Mouse (Mus musculus): ENCODE measurements around the gene Aph1a. TPM values are rescaled to one million over a fixed set of nuclear protein-coding genes. Genes with fewer than 3 reads are reported as not detected.
"Not testable (repeated sequence)": the region's sequence is repeated elsewhere in the genome, so short reads cannot be mapped to it uniquely, and the experiment has no call there.

Aph1a gene
- polyA plus RNA-seq, 1 experiment from 2014 or later, result 30.1 TPM

DNA sequence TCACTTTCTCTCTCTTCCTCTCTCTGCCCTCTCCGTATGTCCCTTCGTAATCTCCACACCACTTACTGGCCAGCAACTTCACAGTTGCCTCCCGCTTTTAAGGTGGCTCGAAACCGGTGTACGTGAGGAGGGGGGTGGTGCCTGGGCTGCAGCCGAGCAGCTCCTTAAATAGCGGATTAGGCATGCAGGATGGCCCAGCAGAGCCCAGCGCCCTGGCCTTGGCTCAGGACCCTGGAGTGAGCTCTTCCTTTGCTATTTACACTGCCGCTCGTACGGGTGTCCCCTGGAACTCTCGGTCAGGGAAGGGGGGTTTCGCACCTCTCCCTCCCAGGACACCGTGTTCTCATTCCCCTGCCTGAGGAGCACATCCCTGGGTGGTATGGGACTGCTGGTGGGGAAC, 10.8 kb downstream of the Aph1a start, which contains the start of gene Car14:
Car14 (minus strand) TSS at position 124 of the 400 bp plus-strand sequence.
- Histone ChIP-seq H3K9me3 (ENCODE audit: control insufficient read depth, low read length) (no peaks in the 10 kb centered on the region), H3K27me3 (replicated peaks; ENCODE audit: control insufficient read depth, insufficient read depth, low read length) (peaks cover 5% of the 10 kb centered on the region), H3K9ac (ENCODE audit: low read depth, low read length) (peak within 1 kb of the TSS; percentile 50), H3K27ac (ENCODE audit: low read depth, low read length) (no peak within 1 kb of the TSS), H3K4me1 (ENCODE audit: control insufficient read depth, insufficient read depth, low read depth, low read length) (peaks cover 19% of the 10 kb centered on the region), H3K4me3 (ENCODE audit: low read length) (peak within 1 kb of the TSS; percentile 34), H3K36me3 (ENCODE audit: control insufficient read depth, insufficient read depth, low read length) (no peaks in the 10 kb centered on the region), H3K4me2 (ENCODE audit: low read length) (peak within 1 kb of the TSS; percentile 67)
- ATAC-seq, result peak; percentile 49; the same call in 1 of the 2 replicates
- under 1% methylated on average over 15 of the region's 15 CpGs for WGBS

- Histone ChIP-seq H3K4me3 (ENCODE audit: low read length) (peak overlapping the region; percentile 34), H3K9me3 (ENCODE audit: control insufficient read depth, low read length) (no peaks in the 10 kb centered on the region), H3K9ac (ENCODE audit: low read depth, low read length) (peak overlapping the region; percentile 50; the same call in 1 of the 2 replicates), H3K36me3 (ENCODE audit: control insufficient read depth, insufficient read depth, low read length) (no peaks in the 10 kb centered on the region), H3K4me2 (ENCODE audit: low read length) (peak overlapping the region; percentile 67), H3K27ac (ENCODE audit: low read depth, low read length) (no peak overlapping the region), H3K4me1 (ENCODE audit: control insufficient read depth, insufficient read depth, low read depth, low read length) (peaks cover 19% of the 10 kb centered on the region), H3K27me3 (replicated peaks; ENCODE audit: control insufficient read depth, insufficient read depth, low read length) (peaks cover 5% of the 10 kb centered on the region)
- ATAC-seq, result peak; percentile 24; the same call in 1 of the 2 replicates
- under 1% methylated on average over 18 of the region's 18 CpGs for WGBS
Measured at GRCm38 (mm10) chr3:95905146-95905939, 11.6 kb downstream of the Aph1a start.

DNA sequence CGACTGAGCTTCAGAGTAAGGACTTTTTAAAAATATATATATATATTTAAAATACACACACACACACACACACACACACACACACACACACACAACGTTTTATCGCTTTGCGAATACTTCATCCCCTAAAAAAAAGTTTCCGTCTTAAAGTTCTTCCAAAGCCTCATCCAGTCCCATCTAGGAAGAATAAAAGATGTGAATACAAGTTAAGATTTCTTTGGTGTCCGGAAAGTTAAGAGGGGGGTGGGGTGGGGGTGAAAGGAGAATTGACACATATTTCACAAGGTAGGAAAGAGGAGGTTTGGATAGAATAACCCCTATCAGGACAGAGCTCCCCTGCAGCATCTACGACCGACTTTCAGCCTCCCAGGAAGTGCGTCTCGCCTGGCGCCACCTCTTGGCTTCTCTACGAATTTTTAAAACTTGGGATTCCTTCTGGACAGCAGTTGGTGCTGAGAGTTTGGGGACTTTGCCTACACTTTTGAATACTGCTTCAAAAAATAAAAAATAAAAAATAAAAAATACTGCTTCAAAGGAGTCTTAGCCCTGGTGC, 12.2 kb downstream of the Aph1a start:
- 2% methylated on average over 12 of the region's 12 CpGs for WGBS
- H3K9ac ChIP-seq (ENCODE audit: low read depth, low read length), result no peak overlapping the region
- no peak overlapping the region for H3K27ac ChIP-seq (ENCODE audit: low read depth, low read length)
- H3K9me3 ChIP-seq (ENCODE audit: control insufficient read depth, low read length), result no peaks in the 10 kb centered on the region
- no peak for ATAC-seq
- H3K27me3 ChIP-seq (replicated peaks; ENCODE audit: control insufficient read depth, insufficient read depth, low read length), result peaks cover 5% of the 10 kb centered on the region
- H3K4me2 ChIP-seq (ENCODE audit: low read length), result peak overlapping the region; percentile 67
- peaks cover 19% of the 10 kb centered on the region for H3K4me1 ChIP-seq (ENCODE audit: control insufficient read depth, insufficient read depth, low read depth, low read length)
- no peaks in the 10 kb centered on the region for H3K36me3 ChIP-seq (ENCODE audit: control insufficient read depth, insufficient read depth, low read length)
- no peak overlapping the region for H3K4me3 ChIP-seq (ENCODE audit: low read length)

- peaks cover 19% of the 10 kb centered on the region for H3K4me1 ChIP-seq (ENCODE audit: control insufficient read depth, insufficient read depth, low read depth, low read length)
- no peaks in the 10 kb centered on the region for H3K9me3 ChIP-seq (ENCODE audit: control insufficient read depth, low read length)
- no peak overlapping the region for H3K27ac ChIP-seq (ENCODE audit: low read depth, low read length)
- no peak for ATAC-seq
- 0 out of 2 replicates have a peak overlapping the region, but pooled peaks have one; percentile 11 for H3K4me3 ChIP-seq (ENCODE audit: low read length)
- H3K4me2 ChIP-seq (ENCODE audit: low read length), result peak overlapping the region; percentile 54
- H3K36me3 ChIP-seq (ENCODE audit: control insufficient read depth, insufficient read depth, low read length), result no peaks in the 10 kb centered on the region
- WGBS, result under 1% methylated on average over 12 of the region's 12 CpGs
- no peak overlapping the region for H3K9ac ChIP-seq (ENCODE audit: low read depth, low read length)
- peaks cover 5% of the 10 kb centered on the region for H3K27me3 ChIP-seq (replicated peaks; ENCODE audit: control insufficient read depth, insufficient read depth, low read length)
Measured at GRCm38 (mm10) chr3:95906860-95907259, 13.1 kb downstream of the Aph1a start.

- H3K4me1 ChIP-seq (ENCODE audit: control insufficient read depth, insufficient read depth, low read depth, low read length), result peaks cover 19% of the 10 kb centered on the region
- H3K9ac ChIP-seq (ENCODE audit: low read depth, low read length), result no peak overlapping the region
- 50% methylated on average over 4 of the region's 4 CpGs for WGBS
- no peak overlapping the region for H3K27ac ChIP-seq (ENCODE audit: low read depth, low read length)
- no peak overlapping the region for H3K4me3 ChIP-seq (ENCODE audit: low read length)
- H3K9me3 ChIP-seq (ENCODE audit: control insufficient read depth, low read length), result no peaks in the 10 kb centered on the region
- H3K4me2 ChIP-seq (ENCODE audit: low read length), result no peak overlapping the region
- no peaks in the 10 kb centered on the region for H3K36me3 ChIP-seq (ENCODE audit: control insufficient read depth, insufficient read depth, low read length)
- ATAC-seq, result no peak
- peaks cover 5% of the 10 kb centered on the region for H3K27me3 ChIP-seq (replicated peaks; ENCODE audit: control insufficient read depth, insufficient read depth, low read length)
Measured at GRCm38 (mm10) chr3:95907613-95908012, 13.8 kb downstream of the Aph1a start.

DNA sequence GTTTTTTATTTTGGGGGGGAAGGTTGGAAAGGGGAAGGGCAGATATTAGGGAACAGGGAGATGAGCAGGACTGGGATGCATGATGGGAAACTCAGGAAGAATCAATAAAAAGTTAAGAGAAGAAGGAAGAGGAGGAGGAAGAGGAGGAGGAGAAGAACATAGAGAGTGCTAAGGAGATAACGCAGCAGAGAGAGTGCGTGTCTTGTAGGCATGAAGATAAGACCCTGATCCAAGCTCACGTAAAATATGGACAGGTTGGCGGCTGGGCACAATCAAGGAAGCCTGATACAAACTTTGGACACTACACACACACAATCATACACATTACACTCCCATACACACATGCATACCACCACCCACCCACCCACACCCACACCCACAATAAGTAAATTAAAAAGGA, 20.9 kb downstream of the Aph1a start:
- Histone ChIP-seq H3K36me3 (ENCODE audit: control insufficient read depth, insufficient read depth, low read length) (no peaks in the 10 kb centered on the region), H3K9me3 (ENCODE audit: control insufficient read depth, low read length) (no peaks in the 10 kb centered on the region), H3K4me2 (ENCODE audit: low read length) (no peak overlapping the region), H3K27me3 (replicated peaks; ENCODE audit: control insufficient read depth, insufficient read depth, low read length) (no peaks in the 10 kb centered on the region), H3K9ac (ENCODE audit: low read depth, low read length) (no peak overlapping the region), H3K4me3 (ENCODE audit: low read length) (no peak overlapping the region), H3K27ac (ENCODE audit: low read depth, low read length) (no peak overlapping the region), H3K4me1 (ENCODE audit: control insufficient read depth, insufficient read depth, low read depth, low read length) (no peaks in the 10 kb centered on the region)
- 95% methylated on average over 4 of the region's 4 CpGs for WGBS
- ATAC-seq, result no peak

GRCm38 (mm10) chr3:95916760-95917159, 23.0 kb downstream of the Aph1a start:
- ATAC-seq, result no peak
- Histone ChIP-seq H3K36me3 (ENCODE audit: control insufficient read depth, insufficient read depth, low read length) (no peaks in the 10 kb centered on the region), H3K27ac (ENCODE audit: low read depth, low read length) (no peak overlapping the region), H3K4me3 (ENCODE audit: low read length) (no peak overlapping the region), H3K9ac (ENCODE audit: low read depth, low read length) (no peak overlapping the region), H3K9me3 (ENCODE audit: control insufficient read depth, low read length) (no peaks in the 10 kb centered on the region), H3K27me3 (replicated peaks; ENCODE audit: control insufficient read depth, insufficient read depth, low read length) (no peaks in the 10 kb centered on the region), H3K4me1 (ENCODE audit: control insufficient read depth, insufficient read depth, low read depth, low read length) (no peaks in the 10 kb centered on the region), H3K4me2 (ENCODE audit: low read length) (no peak overlapping the region)
- 84% methylated on average over 7 of the region's 7 CpGs for WGBS

DNA sequence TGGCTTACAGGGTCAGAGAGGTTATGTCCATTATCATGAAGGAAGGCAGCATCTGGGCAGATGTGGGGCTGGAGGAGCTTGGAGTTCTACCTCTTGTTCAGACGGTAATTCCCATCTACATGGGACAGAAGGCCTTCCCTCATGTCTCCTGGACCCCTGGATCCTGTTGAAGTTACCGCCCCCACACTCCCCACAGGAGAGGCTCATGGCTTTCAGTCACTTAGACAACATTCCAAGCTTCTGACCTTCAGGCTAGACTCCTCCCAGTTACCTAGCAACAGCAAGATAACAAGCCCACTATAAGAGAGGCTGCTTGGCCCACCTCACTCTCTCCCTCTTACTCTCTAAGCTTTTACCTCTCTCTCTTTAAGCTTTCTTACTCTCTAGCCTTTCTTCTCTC, 26.8 kb downstream of the Aph1a start:
- not testable (repeated sequence) for H3K27ac ChIP-seq (ENCODE audit: low read depth, low read length); ATAC-seq; H3K4me1 ChIP-seq (ENCODE audit: control insufficient read depth, insufficient read depth, low read depth, low read length); H3K4me2 ChIP-seq (ENCODE audit: low read length); H3K27me3 ChIP-seq (replicated peaks; ENCODE audit: control insufficient read depth, insufficient read depth, low read length); H3K9me3 ChIP-seq (ENCODE audit: control insufficient read depth, low read length); H3K4me3 ChIP-seq (ENCODE audit: low read length); H3K36me3 ChIP-seq (ENCODE audit: control insufficient read depth, insufficient read depth, low read length); H3K9ac ChIP-seq (ENCODE audit: low read depth, low read length)
- 61% methylated on average over 2 of the region's 2 CpGs for WGBS

GRCm38 (mm10) chr3:95923429-95923828, 29.7 kb downstream of the Aph1a start:
- 93% methylated on average over 7 of the region's 7 CpGs for WGBS

More at GRCm38 (mm10) chr3:95923429-95923828, 29.7 kb downstream of the Aph1a start:
- H3K36me3 ChIP-seq (ENCODE audit: control insufficient read depth, insufficient read depth, low read length); H3K27me3 ChIP-seq (replicated peaks; ENCODE audit: control insufficient read depth, insufficient read depth, low read length); H3K4me3 ChIP-seq (ENCODE audit: low read length); H3K4me2 ChIP-seq (ENCODE audit: low read length); ATAC-seq; H3K27ac ChIP-seq (ENCODE audit: low read depth, low read length); H3K4me1 ChIP-seq (ENCODE audit: control insufficient read depth, insufficient read depth, low read depth, low read length); H3K9ac ChIP-seq (ENCODE audit: low read depth, low read length); H3K9me3 ChIP-seq (ENCODE audit: control insufficient read depth, low read length): not testable (repeated sequence)
